Mouse (Mus musculus) kidney, adult 2 months (tissue): Measurements from ENCODE around the gene Dip2c. TPM values are rescaled to one million over a fixed set of nuclear protein-coding genes. Genes with fewer than 3 reads are reported as not detected.

ENCODE experiments used
- DNase-seq: peaks from one replicate; pipeline ENCODE4 v3.0.0; 2021
- H3K27ac ChIP-seq: fragments of 200-500 bp; 2 replicates; pipeline ENCODE4 v1.5.1; 2012; ENCODE audit warnings: low read depth, low read length, control low read depth, inconsistent platforms; ENCODE audit not compliant: insufficient read depth
- H3K27me3 ChIP-seq: fragments of 200-500 bp; replicated peaks from 2 replicates; pipeline ENCODE4 v1.6.1; 2012; ENCODE audit warnings: mild to moderate bottlenecking, moderate library complexity, low read length, inconsistent platforms; ENCODE audit not compliant: control insufficient read depth, insufficient read depth
- H3K36me3 ChIP-seq: fragments of 200-500 bp; 2 replicates; pipeline ENCODE4 v1.6.1; 2012; ENCODE audit warnings: mild to moderate bottlenecking, moderate library complexity, low read length, inconsistent platforms; ENCODE audit not compliant: control insufficient read depth, insufficient read depth
- H3K4me1 ChIP-seq: fragments of 200-500 bp; 2 replicates; pipeline ENCODE4 v1.6.1; 2011; ENCODE audit warnings: low read length; ENCODE audit not compliant: control insufficient read depth, insufficient read depth
- H3K4me3 ChIP-seq: fragments of 200-500 bp; 2 replicates; pipeline ENCODE4 v1.5.1; 2011; ENCODE audit warnings: mild to moderate bottlenecking, low read depth, low read length, control low read depth; ENCODE audit not compliant: insufficient read depth
- CTCF ChIP-seq: fragments of 200-500 bp; conservative IDR thresholded peaks from 2 replicates; pipeline ENCODE4 v1.5.1; 2011; ENCODE audit warnings: low read depth, mild to moderate bottlenecking, control low read depth, low read length, moderate library complexity, mixed read lengths; ENCODE audit not compliant: insufficient read depth, insufficient read length
- POLR2A ChIP-seq: fragments of 200-500 bp; IDR thresholded peaks from one replicate; pipeline ENCODE4 v1.6.1; 2011; ENCODE audit warnings: low read depth, low read length, control low read depth
- WGBS: fragments of 180-500 bp; shearing (Covaris S2); methylation state at CpG from one replicate; pipeline ENCODE4 v1.1.7; 2018; 5-methylcytosine and 5-hydroxymethylcytosine counted together
- polyA plus RNA-seq: library from polyadenylated mRNA; depleted of rRNA; stranded (reverse); fragments of >200 nt; gene quantifications from 2 replicates; pipeline ENCODE4 v1.2.3, GENCODE M21; 2012

Gene Dip2c
- polyA plus RNA-seq, 1 experiment = 11.0 TPM

DNA sequence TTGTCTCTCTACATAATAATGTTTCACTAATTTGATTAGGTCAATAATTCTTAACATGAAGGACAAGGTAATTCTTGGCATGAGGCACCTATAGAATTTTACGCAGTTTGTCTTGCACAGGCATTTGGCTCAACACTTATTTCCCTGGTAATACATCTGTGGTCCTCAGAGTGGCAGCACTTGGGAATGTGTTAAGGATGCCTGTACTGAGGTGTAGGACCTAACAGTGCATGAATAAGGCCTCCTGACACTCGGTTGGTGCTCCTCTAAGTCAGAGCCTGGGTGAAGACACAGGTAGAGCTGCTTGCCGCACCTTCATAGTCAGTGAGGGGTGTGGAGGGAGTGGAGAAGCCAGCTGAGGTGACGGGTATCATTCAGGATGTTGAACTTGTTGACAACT is 407.0 kb downstream of the Dip2c start:
- 90% methylated on average over 4 of the region's 4 CpGs for WGBS

DNA sequence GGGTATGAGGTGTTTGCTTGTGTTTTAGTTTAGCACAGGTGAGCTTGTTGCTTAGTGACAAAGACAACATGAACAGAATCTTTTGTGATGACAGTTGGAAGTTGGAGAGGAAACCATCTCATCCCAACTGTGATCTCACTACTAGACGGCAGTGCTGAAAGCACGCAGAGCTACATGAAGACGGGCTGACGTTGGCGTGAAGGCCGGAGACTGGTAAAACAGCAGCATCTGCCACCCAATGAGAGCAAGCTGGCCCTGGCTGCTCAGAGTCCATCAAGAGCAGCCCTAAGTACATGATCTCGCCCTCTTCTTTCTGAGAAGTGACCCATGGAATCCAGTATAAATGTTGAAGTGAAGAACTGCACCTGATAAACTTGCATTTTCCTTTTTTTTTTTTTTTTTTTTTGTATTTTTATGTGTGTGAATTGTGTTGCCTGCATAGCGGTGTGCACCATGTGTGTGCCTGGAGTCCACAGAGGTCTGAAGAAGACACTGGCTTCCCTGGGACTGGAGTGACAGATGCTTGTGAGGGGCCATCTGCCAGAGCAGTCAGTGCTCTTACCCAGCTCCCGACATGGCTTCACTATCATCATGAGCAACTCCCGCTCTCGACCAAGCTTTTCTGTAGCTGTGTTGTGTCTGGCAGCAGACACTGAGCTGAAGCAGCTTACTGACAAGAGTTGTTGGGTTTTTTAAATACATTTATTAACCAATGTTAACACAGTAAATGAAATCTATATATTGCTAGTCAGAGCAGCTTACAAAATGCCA is 408.0 kb downstream of the Dip2c start:
- TF ChIP-seq POLR2A = no peak
- TF ChIP-seq CTCF = no peak
- no peak overlapping the region for H3K27ac ChIP-seq
- no peak overlapping the region for H3K4me3 ChIP-seq
- no peaks in the 10 kb centered on the region; the same call in none of the 2 replicates for H3K36me3 ChIP-seq
- no peaks in the 10 kb centered on the region for H3K4me1 ChIP-seq
- H3K27me3 ChIP-seq = no peaks in the 10 kb centered on the region
- no peak for DNase-seq
- 95% methylated on average over 11 of the region's 11 CpGs for WGBS

More for the DNA sequence above, 407.0 kb downstream of the Dip2c start:
- Histone ChIP-seq H3K27ac (no peak overlapping the region), H3K4me1 (no peaks in the 10 kb centered on the region), H3K36me3 (no peaks in the 10 kb centered on the region; the same call in none of the 2 replicates), H3K4me3 (no peak overlapping the region), H3K27me3 (no peaks in the 10 kb centered on the region)
- TF ChIP-seq CTCF (0 out of 2 replicates have a peak, but pooled peaks have one; percentile 4), POLR2A (no peak)
- no peak for DNase-seq

DNA sequence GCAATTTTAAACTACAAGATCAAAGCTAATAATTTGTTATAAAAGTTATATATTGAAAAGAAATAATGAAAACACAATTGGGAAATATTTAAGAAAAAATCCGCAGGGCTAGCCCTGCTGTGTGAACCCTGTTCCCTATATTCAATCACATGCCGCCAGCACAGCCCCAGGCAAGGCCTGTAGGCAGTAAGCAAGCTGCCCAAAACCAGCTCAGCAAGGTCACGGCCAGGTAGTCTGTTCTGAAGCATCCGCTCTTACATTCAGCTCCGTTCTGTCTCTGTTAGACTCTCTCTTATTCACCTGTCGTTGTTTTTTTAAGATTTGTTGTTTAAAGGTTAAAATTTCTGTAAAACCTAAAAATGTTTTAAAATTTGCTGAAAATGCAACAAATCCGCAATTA is 409.9 kb downstream of the Dip2c start:
- Histone ChIP-seq H3K4me3 (no peak overlapping the region), H3K27me3 (no peaks in the 10 kb centered on the region), H3K4me1 (no peaks in the 10 kb centered on the region), H3K36me3 (no peaks in the 10 kb centered on the region; the same call in none of the 2 replicates), H3K27ac (no peak overlapping the region)
- no peak for TF ChIP-seq CTCF
- no peak for TF ChIP-seq POLR2A
- WGBS = 94% methylated on average over 7 of the region's 7 CpGs
- DNase-seq = no peak

DNA sequence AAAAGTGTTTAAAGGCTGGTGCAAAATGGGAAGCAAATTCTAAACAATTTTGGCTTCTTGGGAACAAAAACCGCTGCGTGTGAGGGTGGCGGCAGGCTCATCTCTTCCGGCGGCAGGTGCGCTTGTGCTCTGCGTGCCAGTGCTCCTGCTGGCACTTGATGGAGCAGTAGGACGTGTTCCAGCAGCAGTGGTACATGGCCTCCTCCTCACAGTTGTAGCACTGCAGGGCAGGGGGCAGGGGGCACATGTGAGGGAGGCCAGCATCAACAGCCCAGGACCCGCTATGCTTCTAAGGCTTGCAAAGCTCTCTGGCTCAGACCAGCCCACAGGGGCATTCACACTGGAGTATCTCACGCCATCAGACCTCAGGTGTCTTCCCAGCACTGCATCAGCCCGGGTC is 410.4 kb downstream of the Dip2c start:
- Histone ChIP-seq H3K36me3 (no peaks in the 10 kb centered on the region; the same call in none of the 2 replicates), H3K4me3 (no peak overlapping the region), H3K27me3 (no peaks in the 10 kb centered on the region), H3K4me1 (no peaks in the 10 kb centered on the region), H3K27ac (no peak overlapping the region)
- WGBS = 90% methylated on average over 11 of the region's 11 CpGs
- no peak for DNase-seq
- TF ChIP-seq POLR2A (no peak), CTCF (no peak)

DNA sequence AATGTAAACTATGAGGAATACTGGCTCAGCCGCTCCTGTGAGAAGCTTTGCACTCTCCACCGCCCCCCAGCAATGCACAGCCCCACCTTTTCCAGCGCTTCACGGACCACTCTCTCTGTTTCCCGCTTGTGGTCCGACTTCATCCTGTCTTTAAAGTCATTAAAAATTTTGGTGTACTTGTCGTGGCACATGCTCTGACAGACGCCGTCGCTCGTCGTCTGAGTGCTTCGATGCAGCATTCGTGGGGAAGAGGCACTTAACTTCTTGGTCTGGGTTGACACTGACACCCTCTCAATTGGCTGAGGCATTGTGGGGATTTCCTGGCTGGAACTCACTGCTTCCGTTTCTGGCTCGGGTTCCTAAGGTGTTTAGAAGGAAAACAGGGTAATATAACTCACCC is 413.0 kb downstream of the Dip2c start:
- WGBS = 79% methylated on average over 16 of the region's 16 CpGs
- Histone ChIP-seq H3K27me3 (no peaks in the 10 kb centered on the region), H3K36me3 (peaks cover 3% of the 10 kb centered on the region), H3K4me3 (no peak overlapping the region), H3K4me1 (no peaks in the 10 kb centered on the region), H3K27ac (no peak overlapping the region)
- no peak for DNase-seq
- TF ChIP-seq POLR2A (no peak), CTCF (no peak)

DNA sequence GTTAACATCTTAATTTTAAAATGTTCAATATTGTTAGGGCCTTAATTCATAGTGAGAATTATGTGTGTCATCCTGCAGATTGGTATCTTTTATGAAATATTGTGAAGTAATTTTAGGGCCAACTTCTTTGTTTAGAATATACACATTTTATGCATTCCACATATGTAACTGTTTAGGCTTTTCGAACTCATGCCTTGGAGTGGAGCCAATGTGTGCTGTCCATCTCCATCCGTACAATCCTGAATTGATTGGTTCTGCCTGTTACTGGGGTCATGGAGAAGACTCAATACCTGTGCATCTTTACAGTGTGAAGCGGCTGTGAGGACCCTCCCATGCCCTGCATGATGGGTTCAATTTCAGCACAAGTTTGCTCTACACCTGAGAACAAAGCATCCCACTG is 416.5 kb downstream of the Dip2c start:
- no peaks in the 10 kb centered on the region for H3K27me3 ChIP-seq
- peaks cover 3% of the 10 kb centered on the region; the same call in 1 of the 2 replicates for H3K36me3 ChIP-seq
- H3K4me1 ChIP-seq = no peaks in the 10 kb centered on the region
- DNase-seq = no peak
- WGBS = 87% methylated on average over 3 of the region's 3 CpGs
- H3K27ac ChIP-seq = no peak overlapping the region
- no peak overlapping the region for H3K4me3 ChIP-seq
- TF ChIP-seq POLR2A (no peak), CTCF (no peak)

DNA sequence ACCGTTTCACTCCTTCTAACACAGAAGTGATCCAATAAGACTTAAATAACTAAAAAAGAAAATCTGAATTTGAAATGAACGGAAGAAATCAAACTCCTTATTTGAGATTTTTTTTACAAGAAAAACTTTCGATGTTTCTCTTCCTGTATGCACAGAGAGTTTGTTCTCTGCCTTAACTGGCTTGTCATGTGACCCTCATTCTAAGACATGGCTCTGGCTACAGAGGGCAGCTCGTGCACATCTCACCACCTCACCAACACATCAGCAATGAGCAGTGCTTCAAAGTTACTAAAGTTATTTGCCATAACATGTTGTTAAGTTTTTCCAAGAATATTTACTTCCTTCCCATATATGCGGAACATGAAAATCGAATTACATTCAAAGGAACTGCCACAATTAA is 418.3 kb downstream of the Dip2c start:
- H3K27me3 ChIP-seq = no peaks in the 10 kb centered on the region
- no peak overlapping the region for H3K4me3 ChIP-seq
- H3K36me3 ChIP-seq = peaks cover 3% of the 10 kb centered on the region; the same call in 1 of the 2 replicates
- TF ChIP-seq POLR2A (no peak), CTCF (no peak)
- WGBS = 94% methylated on average over 6 of the region's 6 CpGs
- no peaks in the 10 kb centered on the region for H3K4me1 ChIP-seq
- DNase-seq = no peak
- H3K27ac ChIP-seq = no peak overlapping the region

DNA sequence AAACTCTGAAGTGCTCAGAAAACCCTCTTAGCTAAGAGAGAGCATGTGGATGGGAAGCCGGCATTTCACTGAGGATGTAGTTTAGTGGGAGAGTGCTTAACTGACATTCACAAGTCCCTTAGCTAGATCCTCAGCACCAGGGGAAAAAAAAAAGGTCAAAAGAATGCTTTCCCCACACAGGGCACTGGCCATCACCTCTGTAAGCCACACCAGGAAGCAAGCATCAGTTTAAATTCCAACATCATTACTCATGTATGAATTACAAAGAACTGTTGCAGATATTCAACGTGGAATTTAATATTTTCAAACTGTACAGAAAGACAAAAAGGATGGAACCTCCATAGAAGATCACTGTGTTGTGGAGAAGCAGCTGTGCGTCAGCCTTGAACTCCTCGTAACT is 419.1 kb downstream of the Dip2c start:
- peaks cover 3% of the 10 kb centered on the region; the same call in 1 of the 2 replicates for H3K36me3 ChIP-seq
- DNase-seq = no peak
- no peaks in the 10 kb centered on the region for H3K27me3 ChIP-seq
- WGBS = 82% methylated on average over 4 of the region's 4 CpGs
- TF ChIP-seq CTCF (no peak), POLR2A (no peak)
- H3K27ac ChIP-seq = no peak overlapping the region
- H3K4me3 ChIP-seq = no peak overlapping the region
- no peaks in the 10 kb centered on the region for H3K4me1 ChIP-seq
